ENCODE assay signal across 25 mouse cellular contexts in genomic region chr19:29797371-29797770, GRCm38 (mm10).
"Had no signal": no experiment of that assay in that cellular context is flagged by ENCODE, and none has a peak within 500 bp of the region (broad histone marks: within the 10 kb centered on the region; RNA-seq: fewer than 3 reads in every experiment).

No protein-coding gene starts in this region.

- ATAC-seq: hindbrain, postnatal 0 days had no signal

- H3K4me1 ChIP-seq: kidney, embryonic 15.5 days; limb, embryonic 13.5 days; limb, embryonic 15.5 days had no signal

- H3K36me3 ChIP-seq: heart, embryonic 13.5 days; heart, embryonic 15.5 days; hindbrain, embryonic 13.5 days; hindbrain, embryonic 15.5 days; kidney, embryonic 15.5 days; limb, embryonic 15.5 days had no signal

- H3K27ac ChIP-seq: heart, adult 2 months; heart, embryonic 13.5 days; heart, embryonic 15.5 days; hindbrain, embryonic 13.5 days; hindbrain, embryonic 15.5 days; hindbrain, postnatal 0 days; kidney, embryonic 15.5 days; kidney, postnatal 0 days; limb, embryonic 13.5 days; limb, embryonic 15.5 days; liver, embryonic 14.5 days had no signal

- H3K9ac ChIP-seq: heart, embryonic 13.5 days; heart, embryonic 15.5 days; hindbrain, embryonic 13.5 days; hindbrain, embryonic 15.5 days; kidney, embryonic 15.5 days; limb, embryonic 13.5 days; limb, embryonic 15.5 days; liver, embryonic 14.5 days had no signal

- H3K27me3 ChIP-seq: heart, embryonic 13.5 days; heart, embryonic 15.5 days; hindbrain, embryonic 13.5 days; hindbrain, embryonic 15.5 days; kidney, embryonic 15.5 days; limb, embryonic 13.5 days; limb, embryonic 15.5 days had no signal

- H3K4me2 ChIP-seq: heart, embryonic 11.5 days; heart, embryonic 13.5 days; heart, embryonic 15.5 days; hindbrain, embryonic 13.5 days; hindbrain, embryonic 15.5 days; kidney, embryonic 15.5 days; limb, embryonic 13.5 days; limb, embryonic 15.5 days had no signal

- DNase-seq: gastrocnemius, postnatal 14 days; gastrocnemius, postnatal 36 days; heart, adult 11 months; heart, adult 2 months; heart, postnatal 14 days; heart, postnatal 36 days; kidney, adult 11 months; kidney, adult 2 months; kidney, adult 9 months; kidney, postnatal 14 days; kidney, postnatal 36 days; layer of hippocampus, adult 9-11 months; layer of hippocampus, postnatal 36 days; left cerebral cortex, postnatal 4 days had no signal

- H3K9me3 ChIP-seq: heart, embryonic 13.5 days; heart, embryonic 15.5 days; hindbrain, embryonic 13.5 days; hindbrain, embryonic 15.5 days; kidney, embryonic 15.5 days; limb, embryonic 13.5 days; limb, embryonic 15.5 days had no signal

- H3K4me3 ChIP-seq: heart, adult 2 months; heart, embryonic 13.5 days; heart, embryonic 15.5 days; hindbrain, embryonic 13.5 days; hindbrain, embryonic 15.5 days; kidney, embryonic 15.5 days; limb, embryonic 13.5 days; limb, embryonic 15.5 days had no signal
